Mouse (Mus musculus): Measurements from ENCODE around the gene Wiz. TPM values are rescaled to one million over a fixed set of nuclear protein-coding genes. Genes with fewer than 3 reads are reported as not detected.

Gene Wiz
- total and polyA plus RNA-seq, 3 experiments, result 2.3 to 88.7 (median 66.2) TPM

- H3K4me3 ChIP-seq (ENCODE audit: low read depth, low read length), result no peak overlapping the region
- H3K9me3 ChIP-seq (replicated peaks), result no peaks in the 10 kb centered on the region
- ATAC-seq (ENCODE audit: extremely low read depth, insufficient number of reproducible peaks, low FRiP score, poor library complexity, severe bottlenecking), result no peak
- peaks cover 11% of the 10 kb centered on the region for H3K4me1 ChIP-seq (ENCODE audit: insufficient read depth, low read depth, low read length)
- DNase-seq (ENCODE audit: low spot score), result no peak
- no peaks in the 10 kb centered on the region; the same call in 1 of the 2 replicates for H3K27me3 ChIP-seq (ENCODE audit: insufficient read depth, low read length)
- no peaks in the 10 kb centered on the region for H3K36me3 ChIP-seq (replicated peaks)
- no peak for TF ChIP-seq CTCF (IDR thresholded peaks at IDR 0.05; ENCODE audit: low read depth, low read length)
- no peak for TF ChIP-seq GATA2 (IDR thresholded peaks at IDR 0.05; ENCODE audit: borderline replicate concordance, low read depth, low read length)
- TF ChIP-seq TAL1 (conservative IDR thresholded peaks at IDR 0.05; ENCODE audit: low read depth, low read length), result no peak
- TF ChIP-seq POLR2AphosphoS5 (IDR thresholded peaks at IDR 0.05; ENCODE audit: insufficient replicate concordance, low read depth, low read length), result no peak
- no peak for TF ChIP-seq GATA1 (IDR thresholded peaks at IDR 0.05; ENCODE audit: borderline replicate concordance, low read length)
Observed at GRCm38 (mm10) chr17:32368991-32369578, 20.2 kb downstream of the Wiz start.

GRCm38 (mm10) chr17:32367706-32368105 lies 21.5 kb downstream of the Wiz start:
- Histone ChIP-seq H3K9me3 (replicated peaks) (no peaks in the 10 kb centered on the region), H3K4me1 (ENCODE audit: insufficient read depth, low read depth, low read length) (peaks cover 21% of the 10 kb centered on the region), H3K27me3 (ENCODE audit: insufficient read depth, low read length) (no peaks in the 10 kb centered on the region; the same call in 1 of the 2 replicates), H3K4me3 (ENCODE audit: low read depth, low read length) (no peak overlapping the region), H3K36me3 (replicated peaks) (peaks cover 5% of the 10 kb centered on the region)
- DNase-seq (ENCODE audit: low spot score) (no peak), ATAC-seq (ENCODE audit: extremely low read depth, insufficient number of reproducible peaks, low FRiP score, poor library complexity, severe bottlenecking) (no peak)
- no peak for TF ChIP-seq GATA2 (IDR thresholded peaks at IDR 0.05; ENCODE audit: borderline replicate concordance, low read depth, low read length)
- no peak for TF ChIP-seq GATA1 (IDR thresholded peaks at IDR 0.05; ENCODE audit: borderline replicate concordance, low read length)
- TF ChIP-seq POLR2AphosphoS5 (IDR thresholded peaks at IDR 0.05; ENCODE audit: insufficient replicate concordance, low read depth, low read length), result no peak
- no peak for TF ChIP-seq CTCF (IDR thresholded peaks at IDR 0.05; ENCODE audit: low read depth, low read length)
- no peak for TF ChIP-seq TAL1 (conservative IDR thresholded peaks at IDR 0.05; ENCODE audit: low read depth, low read length)

- ATAC-seq (ENCODE audit: extremely low read depth, insufficient number of reproducible peaks, low FRiP score, poor library complexity, severe bottlenecking) (no peak), DNase-seq (ENCODE audit: low spot score) (no peak)
- no peak overlapping the region; the same call in 1 of the 2 replicates for H3K4me3 ChIP-seq (ENCODE audit: low read depth, low read length)
Observed at GRCm38 (mm10) chr17:32365296-32365695, 23.9 kb downstream of the Wiz start.

GRCm38 (mm10) chr17:32364850-32365249 lies 24.4 kb downstream of the Wiz start:
- Histone ChIP-seq H3K4me1 (ENCODE audit: insufficient read depth, low read depth, low read length) (peaks cover 34% of the 10 kb centered on the region), H3K36me3 (replicated peaks) (peaks cover 34% of the 10 kb centered on the region), H3K9me3 (replicated peaks) (no peaks in the 10 kb centered on the region), H3K4me3 (ENCODE audit: low read depth, low read length) (peak overlapping the region; percentile 89), H3K27me3 (ENCODE audit: insufficient read depth, low read length) (no peaks in the 10 kb centered on the region; the same call in 1 of the 2 replicates)
- TF ChIP-seq TAL1 (conservative IDR thresholded peaks at IDR 0.05; ENCODE audit: low read depth, low read length) (no peak), CTCF (IDR thresholded peaks at IDR 0.05; ENCODE audit: low read depth, low read length) (no peak), GATA2 (IDR thresholded peaks at IDR 0.05; ENCODE audit: borderline replicate concordance, low read depth, low read length) (no peak), GATA1 (IDR thresholded peaks at IDR 0.05; ENCODE audit: borderline replicate concordance, low read length) (no peak), POLR2AphosphoS5 (IDR thresholded peaks at IDR 0.05; ENCODE audit: insufficient replicate concordance, low read depth, low read length) (no peak)
- DNase-seq (ENCODE audit: low spot score) (no peak), ATAC-seq (ENCODE audit: extremely low read depth, insufficient number of reproducible peaks, low FRiP score, poor library complexity, severe bottlenecking) (no peak)

More at GRCm38 (mm10) chr17:32365296-32365695, 23.9 kb downstream of the Wiz start:
- Histone ChIP-seq H3K27me3 (ENCODE audit: insufficient read depth, low read length) (no peaks in the 10 kb centered on the region; the same call in 1 of the 2 replicates), H3K36me3 (replicated peaks) (peaks cover 29% of the 10 kb centered on the region), H3K4me1 (ENCODE audit: insufficient read depth, low read depth, low read length) (peaks cover 30% of the 10 kb centered on the region), H3K9me3 (replicated peaks) (no peaks in the 10 kb centered on the region)
- no peak for TF ChIP-seq TAL1 (conservative IDR thresholded peaks at IDR 0.05; ENCODE audit: low read depth, low read length)
- no peak for TF ChIP-seq POLR2AphosphoS5 (IDR thresholded peaks at IDR 0.05; ENCODE audit: insufficient replicate concordance, low read depth, low read length)
- TF ChIP-seq GATA1 (IDR thresholded peaks at IDR 0.05; ENCODE audit: borderline replicate concordance, low read length), result no peak
- no peak for TF ChIP-seq GATA2 (IDR thresholded peaks at IDR 0.05; ENCODE audit: borderline replicate concordance, low read depth, low read length)

GRCm38 (mm10) chr17:32364331-32364730 lies 24.9 kb downstream of the Wiz start:
- Histone ChIP-seq H3K27me3 (ENCODE audit: insufficient read depth, low read length) (no peaks in the 10 kb centered on the region; the same call in 1 of the 2 replicates), H3K4me1 (ENCODE audit: insufficient read depth, low read depth, low read length) (peaks cover 36% of the 10 kb centered on the region), H3K36me3 (replicated peaks) (peaks cover 39% of the 10 kb centered on the region), H3K9me3 (replicated peaks) (no peaks in the 10 kb centered on the region), H3K4me3 (ENCODE audit: low read depth, low read length) (peak overlapping the region; percentile 89)
- TF ChIP-seq CTCF (IDR thresholded peaks at IDR 0.05; ENCODE audit: low read depth, low read length), result no peak
- TF ChIP-seq GATA1 (IDR thresholded peaks at IDR 0.05; ENCODE audit: borderline replicate concordance, low read length), result no peak
- TF ChIP-seq TAL1 (conservative IDR thresholded peaks at IDR 0.05; ENCODE audit: low read depth, low read length), result no peak
- TF ChIP-seq GATA2 (IDR thresholded peaks at IDR 0.05; ENCODE audit: borderline replicate concordance, low read depth, low read length), result no peak
- no peak for TF ChIP-seq POLR2AphosphoS5 (IDR thresholded peaks at IDR 0.05; ENCODE audit: insufficient replicate concordance, low read depth, low read length)
- ATAC-seq (ENCODE audit: extremely low read depth, insufficient number of reproducible peaks, low FRiP score, poor library complexity, severe bottlenecking) (peak; percentile 57), DNase-seq (ENCODE audit: low spot score) (peak; percentile 89)

GRCm38 (mm10) chr17:32363821-32364301 lies 25.4 kb downstream of the Wiz start:
- no peak for DNase-seq (ENCODE audit: low spot score)

More at GRCm38 (mm10) chr17:32363821-32364301, 25.4 kb downstream of the Wiz start:
- H3K4me1 ChIP-seq (ENCODE audit: insufficient read depth, low read depth, low read length), result peaks cover 40% of the 10 kb centered on the region
- H3K36me3 ChIP-seq (replicated peaks), result peaks cover 43% of the 10 kb centered on the region
- no peak for TF ChIP-seq GATA2 (IDR thresholded peaks at IDR 0.05; ENCODE audit: borderline replicate concordance, low read depth, low read length)
- H3K4me3 ChIP-seq (ENCODE audit: low read depth, low read length), result peak overlapping the region; percentile 89
- no peaks in the 10 kb centered on the region; the same call in 1 of the 2 replicates for H3K27me3 ChIP-seq (ENCODE audit: insufficient read depth, low read length)
- no peak; the same call in 1 of the 2 replicates for ATAC-seq (ENCODE audit: extremely low read depth, insufficient number of reproducible peaks, low FRiP score, poor library complexity, severe bottlenecking)
- no peaks in the 10 kb centered on the region for H3K9me3 ChIP-seq (replicated peaks)

Measured in G1E (cell line).